In genomic region chr14:91776126-91776525, GRCm38 (mm10) we compare ENCODE assay signal across 10 mouse cellular contexts.
"Had no signal": no experiment of that assay in that cellular context is flagged by ENCODE, and none has a peak within 500 bp of the region (broad histone marks: within the 10 kb centered on the region; RNA-seq: fewer than 3 reads in every experiment).

No protein-coding gene starts in this region.

- ATAC-seq: liver, postnatal 0 days had no signal

- DNase-seq: kidney, adult 18-20 months; kidney, postnatal 14 days; liver; liver, embryonic 13.5 days; liver, postnatal 0 days; lung, postnatal 14 days; right cerebral cortex, postnatal 4 days; spleen, adult 18-20 months; thymus, adult 18-20 months; thymus, postnatal 14 days had no signal
